Mouse (Mus musculus) heart, embryonic 10.5 days (tissue): ENCODE data around the gene Magi2. TPM values are rescaled to one million over a fixed set of nuclear protein-coding genes. Genes with fewer than 3 reads are reported as not detected.
"Not testable (repeated sequence)": the region's sequence is repeated elsewhere in the genome, so short reads cannot be mapped to it uniquely, and the experiment has no call there.

Experiments used
- DNase-seq: peaks from one replicate; pipeline ENCODE4 v3.0.0-alpha.2; 2017; ENCODE audit warnings: low spot score
- H3K27ac ChIP-seq: fragments of 300-500 bp; sonication (generic); 2 replicates; pipeline ENCODE4 v1.5.1; 2016; ENCODE audit warnings: mild to moderate bottlenecking
- H3K27me3 ChIP-seq: fragments of 300-500 bp; sonication (generic); 2 replicates; pipeline ENCODE4 v1.6.1; 2016; ENCODE audit warnings: mild to moderate bottlenecking; ENCODE audit not compliant: poor library complexity, insufficient read depth, severe bottlenecking
- H3K36me3 ChIP-seq: fragments of 300-500 bp; sonication (generic); 2 replicates; pipeline ENCODE4 v1.6.1; 2016; ENCODE audit warnings: mild to moderate bottlenecking, moderate library complexity
- H3K4me1 ChIP-seq: fragments of 300-500 bp; sonication (generic); 2 replicates; pipeline ENCODE4 v1.6.1; 2016; ENCODE audit warnings: mild to moderate bottlenecking
- H3K4me3 ChIP-seq: fragments of 300-500 bp; sonication (generic); 2 replicates; pipeline ENCODE4 v1.5.1; 2016; ENCODE audit warnings: mild to moderate bottlenecking, moderate library complexity
- H3K9me3 ChIP-seq: fragments of 300-500 bp; sonication (generic); 2 replicates; pipeline ENCODE4 v1.6.1; 2016; ENCODE audit warnings: mild to moderate bottlenecking, moderate library complexity
- WGBS: fragments of 180-500 bp; shearing (Covaris S2); methylation state at CpG from one replicate; pipeline ENCODE4 v1.1.7; 2016; 5-methylcytosine and 5-hydroxymethylcytosine counted together
- polyA plus RNA-seq: library from polyadenylated mRNA; unstranded; fragments of >200 nt; fragmentation: Nextera tagmentation; extraction: Ambion mirVana; gene quantifications from 2 replicates; pipeline ENCODE4 v1.2.1, GENCODE M21; 2016

Gene Magi2
- polyA plus RNA-seq, 1 experiment from 2014 or later: 1.8 TPM

GRCm38 (mm10) chr5:20259719-20260118, 1032.9 kb downstream of the Magi2 start:
- Histone ChIP-seq H3K36me3 (no peaks in the 10 kb centered on the region), H3K9me3 (no peaks in the 10 kb centered on the region), H3K27me3 (no peaks in the 10 kb centered on the region), H3K4me1 (no peaks in the 10 kb centered on the region), H3K4me3 (no peak overlapping the region), H3K27ac (no peak overlapping the region)
- no peak for DNase-seq
- WGBS: 83% methylated on average over 3 of the region's 3 CpGs

- not testable (repeated sequence) for DNase-seq, H3K9me3 ChIP-seq
- 92% methylated on average over 1 of the region's 1 CpGs for WGBS
Observed at GRCm38 (mm10) chr5:20272680-20273079, 1045.8 kb downstream of the Magi2 start.

GRCm38 (mm10) chr5:20275632-20276031, 1048.8 kb downstream of the Magi2 start:
- Histone ChIP-seq H3K27ac (no peak overlapping the region), H3K27me3 (no peaks in the 10 kb centered on the region), H3K9me3 (no peaks in the 10 kb centered on the region), H3K4me3 (no peak overlapping the region), H3K4me1 (no peaks in the 10 kb centered on the region), H3K36me3 (no peaks in the 10 kb centered on the region)
- DNase-seq: no peak
- WGBS: 81% methylated on average over 2 of the region's 2 CpGs

More at GRCm38 (mm10) chr5:20272680-20273079, 1045.8 kb downstream of the Magi2 start:
- H3K27me3 ChIP-seq, H3K27ac ChIP-seq, H3K4me1 ChIP-seq, H3K4me3 ChIP-seq, H3K36me3 ChIP-seq: not testable (repeated sequence)

- WGBS: 81% methylated on average over 8 of the region's 8 CpGs
- DNase-seq: no peak
- H3K27me3 ChIP-seq: no peaks in the 10 kb centered on the region
- H3K4me3 ChIP-seq: no peak overlapping the region
- H3K9me3 ChIP-seq: no peaks in the 10 kb centered on the region
- peaks cover 4% of the 10 kb centered on the region; the same call in 1 of the 2 replicates for H3K4me1 ChIP-seq
- H3K36me3 ChIP-seq: no peaks in the 10 kb centered on the region
- H3K27ac ChIP-seq: no peak overlapping the region
Observed at GRCm38 (mm10) chr5:20285080-20285840, 1058.4 kb downstream of the Magi2 start.

- Histone ChIP-seq H3K9me3 (no peaks in the 10 kb centered on the region), H3K36me3 (no peaks in the 10 kb centered on the region), H3K4me3 (no peak overlapping the region), H3K27ac (no peak overlapping the region), H3K27me3 (no peaks in the 10 kb centered on the region), H3K4me1 (no peaks in the 10 kb centered on the region)
- WGBS: 72% methylated on average over 11 of the region's 11 CpGs
- no peak for DNase-seq
Observed at GRCm38 (mm10) chr5:20294521-20294920, 1067.7 kb downstream of the Magi2 start.

GRCm38 (mm10) chr5:20299816-20300215, 1073.0 kb downstream of the Magi2 start:
- no peak overlapping the region for H3K4me3 ChIP-seq
- 72% methylated on average over 6 of the region's 6 CpGs for WGBS
- no peaks in the 10 kb centered on the region for H3K36me3 ChIP-seq
- no peak for DNase-seq
- H3K9me3 ChIP-seq: no peaks in the 10 kb centered on the region
- H3K27ac ChIP-seq: no peak overlapping the region
- no peaks in the 10 kb centered on the region for H3K4me1 ChIP-seq
- no peaks in the 10 kb centered on the region for H3K27me3 ChIP-seq

- DNase-seq: no peak
- H3K4me1 ChIP-seq: no peaks in the 10 kb centered on the region
- no peaks in the 10 kb centered on the region for H3K36me3 ChIP-seq
- no peaks in the 10 kb centered on the region for H3K9me3 ChIP-seq
- no peaks in the 10 kb centered on the region for H3K27me3 ChIP-seq
- H3K27ac ChIP-seq: no peak overlapping the region
- WGBS: 77% methylated on average over 8 of the region's 8 CpGs
- H3K4me3 ChIP-seq: no peak overlapping the region
Observed at GRCm38 (mm10) chr5:20303056-20303965, 1076.5 kb downstream of the Magi2 start.

- WGBS: 53% methylated on average over 2 of the region's 2 CpGs
- DNase-seq: no peak
- no peak overlapping the region for H3K27ac ChIP-seq
Observed at GRCm38 (mm10) chr5:20320970-20321369, 1094.1 kb downstream of the Magi2 start.

GRCm38 (mm10) chr5:20325290-20325689, 1098.5 kb downstream of the Magi2 start:
- Histone ChIP-seq H3K9me3 (no peaks in the 10 kb centered on the region), H3K36me3 (no peaks in the 10 kb centered on the region), H3K4me1 (no peaks in the 10 kb centered on the region), H3K27ac (no peak overlapping the region), H3K4me3 (no peak overlapping the region), H3K27me3 (no peaks in the 10 kb centered on the region)
- no peak for DNase-seq
- 58% methylated on average over 2 of the region's 2 CpGs for WGBS

More at GRCm38 (mm10) chr5:20320970-20321369, 1094.1 kb downstream of the Magi2 start:
- no peaks in the 10 kb centered on the region for H3K9me3 ChIP-seq
- H3K36me3 ChIP-seq: no peaks in the 10 kb centered on the region
- H3K4me1 ChIP-seq: no peaks in the 10 kb centered on the region
- H3K27me3 ChIP-seq: no peaks in the 10 kb centered on the region
- no peak overlapping the region for H3K4me3 ChIP-seq

GRCm38 (mm10) chr5:20328901-20329300, 1102.1 kb downstream of the Magi2 start:
- WGBS: 44% methylated on average over 1 of the region's 1 CpGs

GRCm38 (mm10) chr5:20330025-20330424, 1103.2 kb downstream of the Magi2 start:
- H3K4me3 ChIP-seq: no peak overlapping the region
- H3K27me3 ChIP-seq: no peaks in the 10 kb centered on the region
- no peaks in the 10 kb centered on the region for H3K36me3 ChIP-seq
- no peak for DNase-seq
- 69% methylated on average over 3 of the region's 3 CpGs for WGBS
- H3K4me1 ChIP-seq: no peaks in the 10 kb centered on the region
- no peak overlapping the region for H3K27ac ChIP-seq
- H3K9me3 ChIP-seq: no peaks in the 10 kb centered on the region

More at GRCm38 (mm10) chr5:20328901-20329300, 1102.1 kb downstream of the Magi2 start:
- Histone ChIP-seq H3K4me1 (no peaks in the 10 kb centered on the region), H3K36me3 (no peaks in the 10 kb centered on the region), H3K27me3 (no peaks in the 10 kb centered on the region), H3K9me3 (no peaks in the 10 kb centered on the region), H3K4me3 (no peak overlapping the region), H3K27ac (no peak overlapping the region)
- no peak for DNase-seq

GRCm38 (mm10) chr5:20332574-20332973, 1105.7 kb downstream of the Magi2 start:
- Histone ChIP-seq H3K27ac (no peak overlapping the region), H3K36me3 (no peaks in the 10 kb centered on the region), H3K27me3 (no peaks in the 10 kb centered on the region), H3K4me3 (no peak overlapping the region), H3K9me3 (no peaks in the 10 kb centered on the region), H3K4me1 (no peaks in the 10 kb centered on the region)
- WGBS: 66% methylated on average over 4 of the region's 4 CpGs
- DNase-seq: no peak

GRCm38 (mm10) chr5:20334549-20334948, 1107.7 kb downstream of the Magi2 start:
- Histone ChIP-seq H3K27ac (no peak overlapping the region), H3K36me3 (no peaks in the 10 kb centered on the region), H3K9me3 (no peaks in the 10 kb centered on the region), H3K4me1 (no peaks in the 10 kb centered on the region), H3K27me3 (no peaks in the 10 kb centered on the region), H3K4me3 (no peak overlapping the region)
- DNase-seq: no peak
